Mouse (Mus musculus) right cerebral cortex, postnatal 10 days (tissue): ENCODE results near the gene Cpxm2.

Source experiments
- DNase-seq, 2 experiments: peaks; one replicate each; pipeline ENCODE4 v3.0.0; 2021; ENCODE audit warnings: low spot score in 2 of 2

Cpxm2 gene

DNA sequence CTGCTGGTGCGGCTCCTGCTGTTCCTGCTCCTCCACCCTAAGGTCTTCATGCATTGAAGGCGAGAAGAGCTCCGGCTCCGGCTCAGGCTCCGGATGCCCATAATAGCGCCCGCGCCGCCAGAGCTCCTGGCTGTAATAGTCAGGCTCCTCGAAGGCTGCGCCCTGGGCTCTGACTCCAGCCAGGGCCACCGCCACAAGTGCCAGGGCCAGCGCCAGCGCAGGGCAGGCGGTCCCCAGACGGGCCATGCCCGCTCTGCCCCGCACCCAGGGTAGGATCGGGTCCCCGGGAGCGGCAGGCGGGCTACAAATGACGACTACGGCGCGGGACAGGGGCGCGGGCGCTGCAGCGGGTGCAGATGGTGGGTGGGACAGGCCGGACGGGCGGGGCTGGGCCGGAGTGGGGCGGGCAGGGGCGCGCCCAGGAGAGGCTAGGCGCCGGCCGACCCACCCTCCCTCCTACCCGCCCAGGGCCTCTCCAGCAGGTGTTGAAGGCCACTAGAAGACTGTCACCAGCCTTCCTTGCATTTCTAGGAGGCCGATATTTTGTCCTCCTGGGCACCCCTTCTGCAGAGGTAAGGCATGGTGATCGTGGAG is at the start of gene Cpxm2:
Gene Cpxm2 (minus strand): TSS at position 372 of the 594 bp plus-strand sequence.
- DNase-seq: no peak

DNA sequence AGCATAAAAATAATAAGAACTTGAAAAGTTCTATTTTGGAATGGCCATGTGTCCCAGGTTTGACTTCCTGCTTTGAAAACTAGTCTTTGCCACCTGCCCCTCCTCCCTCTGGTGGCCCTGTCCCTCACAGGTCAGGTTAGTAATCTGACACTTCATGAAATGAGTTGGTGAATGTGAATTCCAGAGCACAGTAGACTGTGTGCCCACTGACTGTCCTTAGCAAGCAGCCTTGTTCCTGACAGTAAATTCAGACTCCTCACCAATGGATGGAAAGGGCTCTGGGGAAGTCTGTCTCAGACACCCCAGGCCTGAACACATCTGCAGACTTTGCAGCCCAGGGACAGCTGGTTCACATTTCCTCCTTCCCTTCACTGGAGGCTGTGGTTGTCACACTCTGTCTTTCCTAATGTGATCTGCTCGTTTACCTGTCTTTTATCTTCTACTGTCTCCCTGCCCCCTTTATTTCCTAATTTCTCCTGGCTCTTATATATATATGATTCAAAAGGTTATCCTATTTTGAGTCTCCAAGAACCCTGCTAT is 49.6 kb upstream of the Cpxm2 start:
- no peak for DNase-seq

DNA sequence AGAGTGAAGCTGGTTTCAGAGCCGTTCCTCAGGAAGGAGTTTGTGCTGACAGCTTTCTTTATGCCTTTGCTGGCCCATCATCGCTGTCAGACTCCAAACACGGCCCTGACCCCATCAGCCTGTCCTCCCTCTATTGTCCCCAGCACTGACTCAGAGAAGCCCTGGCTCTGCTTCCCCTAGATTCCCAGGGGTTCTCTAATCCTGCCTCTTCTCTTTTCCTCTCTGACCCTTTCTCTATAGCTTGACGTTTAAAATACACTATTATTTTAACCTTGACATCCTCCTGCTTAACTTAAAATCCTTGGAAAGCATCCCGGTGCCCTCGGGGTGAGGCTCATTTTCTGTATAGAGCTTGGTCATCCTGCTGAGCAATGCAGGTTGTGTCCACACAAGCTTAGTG is 45.1 kb upstream of the Cpxm2 start:
- no peak for DNase-seq

DNA sequence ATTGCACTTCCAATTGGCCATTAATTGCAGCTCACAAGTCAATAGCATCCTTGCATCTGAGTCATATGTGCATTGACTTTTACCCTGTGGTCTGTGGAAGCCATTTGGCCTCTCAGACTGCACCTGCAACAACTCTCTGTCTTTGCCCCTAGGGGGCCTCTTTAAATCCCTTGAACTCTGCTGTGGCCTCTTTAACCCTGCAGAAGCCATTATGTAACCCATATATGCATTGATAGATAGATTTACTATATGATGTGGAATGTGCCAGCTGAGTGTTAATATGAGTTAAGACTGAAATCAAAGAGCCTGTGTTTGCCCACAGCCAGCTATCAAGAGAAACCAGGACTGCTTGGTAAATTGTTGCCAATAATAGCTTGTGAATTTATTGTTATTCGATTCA is 44.3 kb upstream of the Cpxm2 start:
- DNase-seq: no peak

DNA sequence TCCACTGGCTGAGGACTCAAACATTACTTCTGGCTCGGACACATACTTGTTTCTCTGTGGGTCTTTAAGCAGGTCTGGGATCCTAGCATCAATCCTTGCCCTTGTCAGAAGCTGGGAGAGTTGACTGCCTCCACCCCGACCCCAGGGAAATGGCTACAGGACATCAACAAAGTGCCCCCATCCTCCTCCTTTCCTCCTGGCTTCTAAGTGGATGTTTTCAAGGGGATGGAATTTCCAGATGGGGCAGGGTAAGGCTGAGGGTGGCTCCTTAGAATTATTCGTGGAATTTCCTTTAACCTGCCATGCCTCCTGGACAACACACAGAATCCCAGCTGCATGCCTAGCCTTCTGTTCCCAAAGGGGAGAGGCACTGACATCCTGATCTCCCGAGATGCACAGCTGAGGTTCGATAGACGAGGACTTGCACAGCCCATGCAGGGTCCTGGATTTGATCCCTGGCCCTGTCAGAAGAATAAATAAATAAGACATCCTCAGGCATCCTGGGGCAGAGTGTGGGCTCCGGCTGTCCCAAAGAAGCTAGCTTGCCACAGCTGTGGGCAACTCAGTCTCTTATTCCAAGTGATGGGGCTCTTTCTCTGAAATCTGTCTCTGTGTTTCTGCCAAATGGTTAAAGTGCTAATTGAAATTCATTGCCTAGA is 43.4 kb upstream of the Cpxm2 start:
- DNase-seq: no peak

DNA sequence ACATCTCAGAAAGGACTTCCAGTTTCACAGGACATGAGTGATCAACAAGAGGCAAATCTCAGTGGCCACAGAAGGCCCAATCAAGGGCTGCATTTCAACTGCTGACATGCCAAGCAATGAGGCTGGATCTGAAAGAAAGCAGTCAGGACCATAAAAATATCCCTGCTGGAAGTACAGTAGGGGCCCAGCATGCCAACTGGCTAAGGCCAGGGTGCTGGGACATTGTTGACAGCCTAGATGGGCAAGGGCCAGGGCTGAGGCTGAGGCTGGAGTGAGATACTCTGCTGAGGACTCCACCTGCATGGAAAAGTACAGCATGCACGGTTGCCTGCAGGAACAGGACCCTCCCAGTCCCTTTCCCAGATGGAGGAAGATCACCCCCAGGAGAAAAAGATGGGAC is 42.0 kb upstream of the Cpxm2 start:
- no peak for DNase-seq

DNA sequence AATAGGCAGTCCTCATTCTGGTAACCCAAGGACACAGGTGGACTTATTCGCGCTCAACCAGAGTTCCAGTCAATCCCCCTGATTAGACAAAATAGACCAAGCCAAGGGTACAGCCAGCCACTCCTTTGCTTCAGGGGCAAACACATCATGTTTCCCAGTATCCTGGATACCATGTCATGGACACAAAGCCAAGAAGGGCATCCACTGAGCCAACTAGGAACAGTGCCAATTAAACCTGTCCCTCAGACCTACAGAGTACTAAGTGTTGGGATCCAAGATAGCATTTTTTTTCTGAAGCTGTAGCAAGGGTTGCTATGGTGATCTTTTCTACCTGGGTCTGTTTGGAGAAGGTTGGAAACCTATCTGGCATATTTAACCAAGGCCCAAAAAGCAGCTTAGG is 39.1 kb upstream of the Cpxm2 start:
- no peak for DNase-seq

DNA sequence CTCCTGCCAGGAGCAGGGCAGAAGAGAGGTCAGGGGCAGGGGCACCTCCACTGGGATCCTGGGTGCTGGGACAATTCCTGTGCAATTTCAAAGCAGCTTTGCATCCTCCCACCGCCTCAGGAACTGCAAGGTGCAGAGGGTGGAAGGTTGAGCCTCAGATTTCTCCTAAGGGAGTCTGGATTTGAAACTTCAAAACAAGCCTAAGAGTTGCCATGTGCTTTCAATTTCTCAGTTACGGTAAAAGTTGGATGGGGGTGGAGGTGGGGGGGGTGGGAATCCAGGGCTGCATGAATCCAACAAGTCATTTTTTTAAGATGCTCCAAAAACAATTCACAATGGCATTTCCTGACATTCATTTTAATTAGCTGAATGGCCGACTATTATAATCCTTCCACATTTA is 32.9 kb upstream of the Cpxm2 start:
- DNase-seq: no peak

DNA sequence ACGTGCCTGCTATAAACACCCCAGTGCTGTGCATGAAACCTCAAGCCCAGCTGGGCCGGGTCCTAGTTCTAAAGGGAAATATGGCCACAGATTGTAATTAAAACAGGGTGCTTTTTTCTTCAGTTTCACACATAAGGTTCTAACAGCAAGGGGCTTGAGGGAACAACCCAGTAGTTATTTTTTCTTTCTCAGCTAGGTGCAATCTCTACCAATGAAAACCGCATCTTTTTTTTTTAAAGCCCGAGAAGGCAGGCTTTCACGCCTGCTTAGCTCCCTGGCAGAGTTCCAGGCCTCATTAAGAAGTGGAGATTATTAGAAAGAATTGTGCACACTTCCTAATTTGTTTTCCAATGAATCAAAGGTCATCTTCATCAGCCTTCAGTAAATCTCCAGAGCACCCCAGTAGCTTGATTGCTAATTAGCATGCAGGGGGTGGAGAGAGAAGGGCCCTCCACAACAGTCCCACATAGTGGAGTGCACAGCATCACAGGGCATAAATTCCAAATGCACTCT is 29.4 kb upstream of the Cpxm2 start:
- DNase-seq: no peak

DNA sequence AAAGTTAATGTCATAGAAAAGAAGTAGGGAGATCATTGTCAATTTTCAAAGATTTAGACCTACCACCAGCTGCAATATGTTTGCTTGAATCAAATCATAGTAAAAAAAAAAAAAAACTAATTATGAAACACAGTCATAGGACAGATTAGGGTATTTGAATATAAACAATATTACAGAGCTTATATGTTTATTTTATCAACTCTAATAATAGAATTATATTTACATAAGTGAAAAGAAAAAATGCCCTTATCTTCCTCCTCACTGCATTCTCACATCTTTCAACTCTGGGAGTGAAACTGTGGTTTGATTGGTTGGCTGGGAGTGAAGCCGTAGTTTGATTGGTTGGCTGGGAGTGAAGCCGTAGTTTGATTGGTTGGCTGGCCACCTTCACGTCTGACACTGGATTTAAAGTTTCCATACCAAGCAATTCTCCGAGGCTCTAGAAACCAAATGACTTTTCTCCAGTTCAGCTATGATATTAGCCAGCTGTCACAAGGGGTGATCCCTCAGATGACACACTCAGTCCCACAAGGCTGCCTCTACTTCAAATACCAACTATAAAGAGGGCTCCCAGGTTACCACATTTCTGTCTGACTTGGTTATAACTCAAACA is 27.2 kb upstream of the Cpxm2 start:
- no peak for DNase-seq

DNA sequence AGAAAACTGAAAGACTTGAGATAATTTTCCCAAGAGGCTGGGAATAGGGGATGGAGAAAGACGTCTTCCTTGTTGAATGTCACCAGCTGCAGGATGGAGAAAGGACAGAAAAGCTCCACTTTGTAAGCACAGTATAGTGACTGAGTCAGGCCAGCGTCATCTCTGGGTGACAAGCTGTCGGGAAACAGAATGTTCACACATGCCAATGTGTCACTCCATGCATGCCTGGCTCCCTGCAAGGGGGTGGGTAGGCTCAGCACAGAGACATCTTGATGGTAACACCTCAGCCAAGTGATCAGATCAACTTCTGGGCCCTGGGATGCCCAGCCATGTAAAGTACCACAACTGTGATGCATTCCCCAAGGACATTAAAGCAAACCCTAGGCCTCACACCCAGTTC is 26.5 kb upstream of the Cpxm2 start:
- no peak for DNase-seq

DNA sequence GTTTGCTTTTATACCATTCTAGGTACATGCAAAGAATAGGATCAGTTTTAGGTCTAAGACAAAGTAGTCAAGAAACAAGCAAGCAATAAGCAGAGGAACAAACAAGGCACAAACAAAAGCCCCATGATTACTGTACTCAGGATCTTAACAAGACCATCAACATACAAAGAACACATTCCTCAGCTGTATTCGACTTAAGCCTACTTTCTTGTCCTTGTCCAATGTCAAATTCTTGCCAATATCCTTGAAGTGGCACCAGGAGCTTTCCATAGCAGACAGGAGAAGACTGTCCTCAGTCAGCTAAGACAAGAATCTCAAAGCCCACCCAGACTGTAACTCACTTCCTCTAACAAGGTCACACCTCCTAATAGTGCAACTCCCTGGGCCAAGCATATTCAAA is 24.5 kb upstream of the Cpxm2 start:
- no peak for DNase-seq

DNA sequence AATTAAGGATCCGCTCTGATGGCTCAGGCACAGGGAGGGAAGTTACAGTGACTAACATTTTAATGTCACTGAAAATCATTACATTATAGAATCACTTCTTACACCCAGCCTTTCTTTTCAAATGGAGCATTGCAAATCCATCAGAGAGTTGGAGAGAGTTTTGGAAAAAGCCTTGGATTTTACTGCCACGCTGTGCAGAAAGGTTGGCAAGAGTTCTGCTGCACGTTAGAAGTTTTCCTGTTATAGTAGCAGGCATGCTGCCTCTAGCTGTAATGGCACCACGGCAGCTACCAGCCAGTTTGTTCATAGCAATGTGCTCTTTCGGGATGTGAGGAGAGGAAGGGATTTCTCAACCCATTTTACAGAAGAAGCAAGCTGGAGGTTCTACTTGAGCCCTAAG is 20.2 kb upstream of the Cpxm2 start:
- peak in 1 of 2 experiments; percentile 52 for DNase-seq

DNA sequence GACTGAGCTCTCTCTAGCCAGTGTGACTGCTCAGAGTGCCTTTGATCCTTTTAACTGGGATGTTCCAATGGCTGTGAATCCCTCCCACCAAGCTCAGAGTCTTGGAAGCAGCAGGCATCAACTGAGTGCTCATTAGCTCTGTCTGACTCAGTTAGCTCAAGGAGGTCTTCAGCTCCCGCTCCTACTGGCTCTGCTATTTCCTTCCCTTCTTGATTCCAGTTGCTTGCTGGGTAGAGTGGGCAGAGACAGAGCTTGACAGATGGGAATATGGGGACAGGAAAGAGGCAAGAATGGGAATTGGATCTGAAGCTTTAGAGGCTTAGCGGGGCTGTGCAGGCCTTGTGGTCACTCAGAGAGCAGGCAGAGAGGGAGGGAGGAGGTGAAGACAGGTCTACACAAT is 19.8 kb upstream of the Cpxm2 start:
- no peak for DNase-seq

DNA sequence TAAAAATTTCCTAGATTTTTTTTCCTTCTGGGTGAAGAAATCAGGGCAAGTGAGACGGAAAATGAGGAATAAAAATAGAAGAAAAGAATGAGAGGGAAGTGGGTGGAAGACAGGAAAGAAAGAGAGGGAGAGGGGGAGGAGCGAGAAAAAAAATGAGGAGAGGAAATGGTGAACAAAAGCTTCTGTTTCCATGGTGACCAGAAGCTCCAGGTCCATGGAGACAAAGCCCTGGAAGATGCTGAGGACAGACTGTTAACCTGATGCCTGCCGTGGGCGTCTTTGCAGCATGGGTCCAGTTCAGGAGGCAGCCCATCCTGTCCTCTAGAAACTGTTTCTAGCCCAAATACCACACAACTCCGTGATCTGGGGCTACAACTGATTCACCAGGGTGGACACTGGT is 17.7 kb upstream of the Cpxm2 start:
- peak; percentile 50 to 72 for DNase-seq

DNA sequence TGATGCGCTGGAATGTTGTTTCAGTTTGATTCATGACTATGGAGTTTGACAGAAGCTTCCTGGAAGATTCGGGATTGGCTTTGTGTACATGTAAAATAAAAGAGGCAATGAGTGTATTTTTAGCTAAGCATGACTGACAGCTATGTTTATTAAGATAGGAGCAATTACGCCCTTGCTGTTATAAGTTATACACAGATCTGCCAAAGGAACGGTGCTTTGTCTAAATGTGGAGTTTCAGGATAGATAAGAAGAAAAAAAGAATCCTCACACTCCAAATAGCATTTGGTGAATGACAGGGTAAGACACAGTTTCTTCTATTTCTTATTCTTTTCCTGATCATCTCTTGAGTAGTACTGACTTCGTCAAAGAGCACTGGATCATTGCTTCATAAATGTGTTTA is 17.2 kb upstream of the Cpxm2 start:
- no peak for DNase-seq

DNA sequence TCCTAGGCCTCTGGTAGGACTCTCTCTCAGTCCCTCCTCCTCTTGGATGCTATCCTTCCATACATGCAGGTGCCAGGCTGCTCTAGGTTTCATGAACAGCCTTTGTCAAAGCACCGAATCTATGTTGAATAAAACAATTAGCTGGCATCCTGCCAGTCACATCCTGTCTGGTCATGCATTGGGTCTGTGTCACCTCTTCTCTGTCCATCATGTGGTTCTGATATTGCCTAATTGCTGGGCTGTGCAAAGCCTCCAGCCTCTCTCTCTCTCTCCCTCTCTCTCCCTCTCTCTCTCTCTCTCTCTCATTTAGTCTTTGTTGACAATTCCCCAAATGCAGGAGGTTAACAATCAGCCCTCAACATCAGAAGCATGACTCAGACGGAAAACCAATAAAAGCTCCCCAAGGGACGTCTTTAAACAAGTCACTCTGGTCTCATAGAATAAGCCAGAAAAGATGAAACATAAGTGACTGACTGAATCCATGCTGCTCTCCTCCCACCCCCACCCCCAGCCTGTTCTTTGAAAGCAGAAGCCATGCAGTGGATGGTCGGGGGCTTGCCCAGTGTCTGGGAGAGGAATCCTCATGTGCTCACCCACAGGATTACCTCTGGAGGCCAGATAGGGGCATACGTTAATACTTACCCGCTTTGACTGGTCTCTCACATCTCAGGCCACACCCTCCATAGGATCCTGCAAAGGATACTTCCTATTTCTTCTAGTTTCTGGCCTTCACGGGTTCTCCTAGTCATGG is 15.1 kb upstream of the Cpxm2 start:
- DNase-seq: no peak

DNA sequence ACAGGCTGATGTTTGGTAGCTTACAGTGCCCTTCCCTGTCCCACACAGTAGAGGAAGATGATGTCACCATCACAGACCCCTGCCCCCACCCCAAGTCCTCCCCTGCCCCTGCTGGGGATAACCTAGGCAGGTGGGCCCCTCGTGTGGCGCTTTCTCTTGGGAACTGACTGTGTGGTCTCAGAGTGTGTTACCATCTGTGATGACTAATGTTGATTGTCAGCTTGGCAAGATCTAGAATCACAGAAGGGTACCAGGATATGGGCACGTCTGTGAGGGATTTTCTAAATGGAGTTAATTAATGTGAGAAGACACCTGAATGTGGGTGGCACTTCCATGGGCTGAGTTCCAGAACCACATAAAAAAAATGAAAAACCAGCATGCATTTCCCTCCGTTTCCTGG is 12.7 kb upstream of the Cpxm2 start:
- no peak for DNase-seq

DNA sequence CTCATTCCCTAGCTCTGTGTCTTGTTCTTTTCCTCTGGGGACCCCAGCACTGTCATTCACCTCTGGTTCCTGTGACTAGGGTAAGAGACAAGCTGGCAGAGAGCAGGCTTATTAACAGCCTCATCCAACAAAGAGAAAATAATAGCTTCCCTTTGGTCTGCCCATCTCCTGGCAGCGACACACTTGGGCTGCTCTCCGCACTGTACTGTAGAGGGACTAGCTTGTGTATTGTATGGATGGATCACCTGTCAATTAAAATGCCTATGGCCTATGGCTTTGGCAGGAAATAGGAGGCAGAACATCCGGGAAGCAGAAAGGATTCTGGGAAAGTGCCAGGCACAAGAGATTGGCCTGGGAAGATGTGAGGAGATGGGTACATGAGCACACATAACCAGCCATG is 7.7 kb upstream of the Cpxm2 start:
- DNase-seq: no peak

DNA sequence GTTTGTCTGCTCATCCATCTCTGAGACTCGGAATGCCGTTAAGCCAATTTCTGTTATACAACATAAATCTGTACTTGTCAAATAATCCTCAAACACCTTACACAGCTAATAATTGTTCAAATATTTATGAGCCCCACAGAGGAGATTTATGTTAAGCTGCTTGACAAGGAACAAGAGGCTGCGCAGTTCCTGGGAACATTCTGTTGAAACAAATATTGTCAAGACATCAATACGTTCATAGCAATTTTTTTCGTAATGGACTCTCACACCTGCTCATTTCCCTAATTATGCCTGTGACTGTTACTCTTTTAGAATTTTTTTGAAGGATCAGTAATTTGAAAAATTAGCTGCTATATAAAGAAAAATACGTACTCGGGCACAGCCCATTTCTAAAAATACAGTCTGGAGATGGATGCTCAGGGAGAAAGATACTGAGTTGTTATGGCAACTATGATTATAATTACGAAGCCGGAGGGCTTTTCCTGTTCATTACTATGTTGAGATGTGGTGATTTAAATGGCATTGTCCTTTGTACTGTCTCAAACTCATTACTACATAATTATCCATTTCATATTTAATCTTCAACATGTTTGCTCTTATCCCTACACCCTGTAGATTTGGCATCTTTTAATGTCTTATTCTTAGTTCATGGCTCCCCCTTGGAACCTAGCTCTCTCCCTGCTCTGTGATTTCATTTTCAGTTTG is 3.9 kb upstream of the Cpxm2 start:
- DNase-seq: no peak

DNA sequence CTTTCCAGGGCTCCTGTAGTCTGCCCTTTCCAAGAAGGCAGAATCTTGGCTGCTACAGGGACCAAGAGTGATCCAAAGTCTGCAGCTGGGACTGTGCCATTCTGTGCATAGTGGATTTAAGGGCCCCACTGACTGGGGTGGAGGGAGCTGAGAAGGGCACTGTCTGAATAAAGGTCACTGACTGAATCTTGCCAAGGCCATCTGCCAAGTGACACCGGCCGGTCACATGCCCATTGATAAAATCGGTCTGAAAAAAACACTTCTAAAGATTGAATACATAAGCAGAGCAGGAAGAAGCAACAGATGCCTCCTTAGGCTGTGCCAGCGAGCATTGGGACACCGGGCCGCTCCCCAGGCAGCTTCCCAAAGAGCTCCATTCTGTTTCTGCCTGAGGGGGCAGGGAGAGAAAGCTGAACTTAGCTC is 803 bp downstream of the Cpxm2 start:
- DNase-seq: peak; percentile 76 to 80
